Mouse (Mus musculus) olfactory bulb, adult 2 months (tissue): ENCODE data around the gene Gpc4.

Experiments used
- CTCF ChIP-seq: fragments of 200-500 bp; IDR thresholded peaks from 2 replicates; pipeline ENCODE4 v1.5.1; 2012; ENCODE audit warnings: low read depth, mild to moderate bottlenecking, low read length, moderate library complexity; ENCODE audit not compliant: insufficient read depth
- POLR2A ChIP-seq: fragments of 200-500 bp; IDR thresholded peaks from 2 replicates; pipeline ENCODE4 v1.6.1; 2012; ENCODE audit warnings: mild to moderate bottlenecking, low read depth, low read length, moderate library complexity; ENCODE audit not compliant: insufficient read depth

DNA sequence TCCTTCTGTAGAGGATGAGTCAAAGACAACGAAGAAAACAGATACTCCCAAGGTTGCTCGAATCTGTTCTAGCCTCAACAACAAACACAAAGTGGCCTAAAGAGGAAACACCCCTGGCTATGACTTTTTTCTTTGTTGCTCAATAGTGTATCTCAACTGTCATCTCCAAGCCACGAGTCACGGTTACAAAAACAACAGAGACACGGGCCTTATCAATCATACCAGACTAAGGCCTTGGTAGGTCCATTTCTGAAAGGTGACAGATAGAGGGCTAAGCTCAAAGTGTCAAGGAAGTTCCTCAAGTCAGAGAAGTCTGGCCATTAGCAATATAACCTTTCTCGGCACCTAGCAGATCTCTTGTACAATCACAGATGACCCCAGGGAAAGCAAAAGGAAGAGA, 63.6 kb downstream of the Gpc4 start:
- TF ChIP-seq CTCF (no peak), POLR2A (no peak)
